Mouse (Mus musculus) liver, embryonic 11.5 days (tissue): Measurements from ENCODE around the gene Ints7. TPM values are rescaled to one million over a fixed set of nuclear protein-coding genes. Genes with fewer than 3 reads are reported as not detected.

ENCODE experiments used
- ATAC-seq: fragments of 200-750 bp; cut with Nextera tagmentation; replicated peaks from 2 replicates; pipeline ENCODE4 v1.8.0; 2017; ENCODE audit warnings: moderate number of reproducible peaks, mild to moderate bottlenecking, moderate TSS enrichment, moderate library complexity; ENCODE audit not compliant: low FRiP score
- DNase-seq: peaks from one replicate; pipeline ENCODE4 v3.0.0-alpha.2; 2017; ENCODE audit warnings: low spot score
- H3K27ac ChIP-seq: fragments of 300-500 bp; sonication (generic); 2 replicates; pipeline ENCODE4 v1.5.1; 2014; ENCODE audit warnings: mild to moderate bottlenecking, low read depth, low read length, control low read depth
- H3K27me3 ChIP-seq: fragments of 300-500 bp; sonication (generic); replicated peaks from 2 replicates; pipeline ENCODE4 v1.6.1; 2014; ENCODE audit warnings: low read length, mixed read lengths; ENCODE audit not compliant: control insufficient read depth, insufficient read depth
- H3K36me3 ChIP-seq: fragments of 300-500 bp; sonication (generic); 2 replicates; pipeline ENCODE4 v1.6.1; 2014; ENCODE audit warnings: mild to moderate bottlenecking, low read length, moderate library complexity, mixed read lengths; ENCODE audit not compliant: control insufficient read depth, insufficient read depth
- H3K4me1 ChIP-seq: fragments of 300-500 bp; sonication (generic); replicated peaks from 2 replicates; pipeline ENCODE4 v1.6.1; 2014; ENCODE audit warnings: low read length, mixed read lengths; ENCODE audit not compliant: control insufficient read depth, insufficient read depth
- H3K4me2 ChIP-seq: fragments of 300-500 bp; sonication (generic); 2 replicates; pipeline ENCODE4 v1.6.1; 2014; ENCODE audit warnings: mild to moderate bottlenecking, control low read depth, moderate library complexity
- H3K4me3 ChIP-seq: fragments of 300-500 bp; sonication (generic); 2 replicates; pipeline ENCODE4 v1.5.1; 2014; ENCODE audit warnings: low read depth, low read length, control low read depth
- H3K9ac ChIP-seq: fragments of 300-500 bp; sonication (generic); 2 replicates; pipeline ENCODE4 v1.6.1; 2014; ENCODE audit warnings: low read depth, low read length, control low read depth
- H3K9me3 ChIP-seq: fragments of 300-500 bp; sonication (generic); 2 replicates; pipeline ENCODE4 v1.6.1; 2016; ENCODE audit warnings: low read length, inconsistent platforms, mixed read lengths; ENCODE audit not compliant: control insufficient read depth
- WGBS: fragments of 180-500 bp; shearing (Covaris S2); extraction: QIAGEN DNeasy Blood & Tissue Kit; methylation state at CpG from one replicate; pipeline ENCODE4 v1.1.7; 2014; 5-methylcytosine and 5-hydroxymethylcytosine counted together
- polyA plus RNA-seq: library from polyadenylated mRNA; unstranded; fragments of >200 nt; fragmentation: Nextera tagmentation; extraction: Ambion mirVana; gene quantifications from 2 replicates; pipeline ENCODE4 v1.2.1, GENCODE M21; 2014

Gene Ints7
- polyA plus RNA-seq, 1 experiment from 2014 or later: 54.1 TPM

- H3K4me1 ChIP-seq: no peaks in the 10 kb centered on the region
- H3K27me3 ChIP-seq: no peaks in the 10 kb centered on the region
- no peak overlapping the region for H3K4me3 ChIP-seq
- no peak overlapping the region for H3K9ac ChIP-seq
- H3K27ac ChIP-seq: no peak overlapping the region
- DNase-seq (no peak), ATAC-seq (no peak)
- H3K9me3 ChIP-seq: no peaks in the 10 kb centered on the region
- WGBS: 92% methylated on average over 8 of the region's 8 CpGs
- H3K36me3 ChIP-seq: peaks cover 59% of the 10 kb centered on the region
- no peak overlapping the region for H3K4me2 ChIP-seq
Measured at GRCm38 (mm10) chr1:191616245-191616644, 40.8 kb downstream of the Ints7 start.

GRCm38 (mm10) chr1:191617589-191617988 is 42.2 kb downstream of the Ints7 start:
- peaks cover 60% of the 10 kb centered on the region for H3K36me3 ChIP-seq
- no peak for ATAC-seq

GRCm38 (mm10) chr1:191618067-191618766 is 42.8 kb downstream of the Ints7 start:
- ATAC-seq (no peak), DNase-seq (no peak)
- WGBS: 84% methylated on average over 12 of the region's 12 CpGs
- Histone ChIP-seq H3K9ac (no peak overlapping the region), H3K27me3 (no peaks in the 10 kb centered on the region), H3K9me3 (no peaks in the 10 kb centered on the region), H3K27ac (no peak overlapping the region), H3K36me3 (peaks cover 59% of the 10 kb centered on the region), H3K4me3 (no peak overlapping the region), H3K4me1 (no peaks in the 10 kb centered on the region), H3K4me2 (no peak overlapping the region)

More at GRCm38 (mm10) chr1:191617589-191617988, 42.2 kb downstream of the Ints7 start:
- WGBS: 78% methylated on average over 3 of the region's 3 CpGs
- H3K4me3 ChIP-seq: no peak overlapping the region
- no peak overlapping the region for H3K27ac ChIP-seq
- H3K4me2 ChIP-seq: no peak overlapping the region
- H3K9ac ChIP-seq: no peak overlapping the region
- DNase-seq: no peak
- H3K9me3 ChIP-seq: no peaks in the 10 kb centered on the region
- no peaks in the 10 kb centered on the region for H3K4me1 ChIP-seq
- no peaks in the 10 kb centered on the region for H3K27me3 ChIP-seq

- Histone ChIP-seq H3K9ac (no peak overlapping the region), H3K36me3 (peaks cover 45% of the 10 kb centered on the region), H3K9me3 (no peaks in the 10 kb centered on the region), H3K4me2 (no peak overlapping the region), H3K27me3 (no peaks in the 10 kb centered on the region), H3K4me3 (no peak overlapping the region), H3K4me1 (0 out of 2 replicates have a peak, but pooled peaks cover 2% of the 10 kb centered on the region), H3K27ac (no peak overlapping the region)
- WGBS: 95% methylated on average over 8 of the region's 8 CpGs
- DNase-seq (no peak), ATAC-seq (no peak)
Measured at GRCm38 (mm10) chr1:191621096-191621495, 45.7 kb downstream of the Ints7 start.

GRCm38 (mm10) chr1:191622801-191623200 is 47.4 kb downstream of the Ints7 start:
- WGBS: 90% methylated on average over 8 of the region's 8 CpGs
- Histone ChIP-seq H3K4me1 (0 out of 2 replicates have a peak, but pooled peaks cover 2% of the 10 kb centered on the region), H3K4me2 (no peak overlapping the region), H3K9me3 (no peaks in the 10 kb centered on the region), H3K27me3 (no peaks in the 10 kb centered on the region), H3K27ac (no peak overlapping the region), H3K36me3 (peaks cover 37% of the 10 kb centered on the region), H3K4me3 (no peak overlapping the region), H3K9ac (no peak overlapping the region)
- ATAC-seq (no peak), DNase-seq (no peak)

- Histone ChIP-seq H3K27me3 (no peaks in the 10 kb centered on the region), H3K4me3 (no peak overlapping the region), H3K4me1 (0 out of 2 replicates have a peak, but pooled peaks cover 2% of the 10 kb centered on the region), H3K9me3 (no peaks in the 10 kb centered on the region), H3K27ac (no peak overlapping the region), H3K4me2 (no peak overlapping the region), H3K36me3 (peaks cover 27% of the 10 kb centered on the region), H3K9ac (no peak overlapping the region)
- no peak for DNase-seq
- no peak for ATAC-seq
- 57% methylated on average over 6 of the region's 6 CpGs for WGBS
Measured at GRCm38 (mm10) chr1:191624492-191624891, 49.1 kb downstream of the Ints7 start.

GRCm38 (mm10) chr1:191625026-191625425 is 49.6 kb downstream of the Ints7 start:
- Histone ChIP-seq H3K36me3 (peaks cover 22% of the 10 kb centered on the region), H3K9me3 (no peaks in the 10 kb centered on the region), H3K4me2 (no peak overlapping the region), H3K27ac (no peak overlapping the region), H3K4me1 (0 out of 2 replicates have a peak, but pooled peaks cover 2% of the 10 kb centered on the region), H3K27me3 (no peaks in the 10 kb centered on the region), H3K4me3 (no peak overlapping the region), H3K9ac (no peak overlapping the region)
- WGBS: 53% methylated on average over 6 of the region's 6 CpGs
- no peak for DNase-seq
- no peak for ATAC-seq

GRCm38 (mm10) chr1:191625620-191626019 is 50.2 kb downstream of the Ints7 start:
- no peak overlapping the region for H3K4me2 ChIP-seq
- ATAC-seq (no peak), DNase-seq (no peak)
- H3K27ac ChIP-seq: no peak overlapping the region
- H3K9ac ChIP-seq: no peak overlapping the region
- 0 out of 2 replicates have a peak, but pooled peaks cover 2% of the 10 kb centered on the region for H3K4me1 ChIP-seq
- H3K9me3 ChIP-seq: no peaks in the 10 kb centered on the region
- peaks cover 16% of the 10 kb centered on the region for H3K36me3 ChIP-seq
- 33% methylated on average over 4 of the region's 4 CpGs for WGBS
- no peak overlapping the region for H3K4me3 ChIP-seq
- no peaks in the 10 kb centered on the region for H3K27me3 ChIP-seq
